ENCODE assay signal across 13 mouse cellular contexts in the genomic region with DNA sequence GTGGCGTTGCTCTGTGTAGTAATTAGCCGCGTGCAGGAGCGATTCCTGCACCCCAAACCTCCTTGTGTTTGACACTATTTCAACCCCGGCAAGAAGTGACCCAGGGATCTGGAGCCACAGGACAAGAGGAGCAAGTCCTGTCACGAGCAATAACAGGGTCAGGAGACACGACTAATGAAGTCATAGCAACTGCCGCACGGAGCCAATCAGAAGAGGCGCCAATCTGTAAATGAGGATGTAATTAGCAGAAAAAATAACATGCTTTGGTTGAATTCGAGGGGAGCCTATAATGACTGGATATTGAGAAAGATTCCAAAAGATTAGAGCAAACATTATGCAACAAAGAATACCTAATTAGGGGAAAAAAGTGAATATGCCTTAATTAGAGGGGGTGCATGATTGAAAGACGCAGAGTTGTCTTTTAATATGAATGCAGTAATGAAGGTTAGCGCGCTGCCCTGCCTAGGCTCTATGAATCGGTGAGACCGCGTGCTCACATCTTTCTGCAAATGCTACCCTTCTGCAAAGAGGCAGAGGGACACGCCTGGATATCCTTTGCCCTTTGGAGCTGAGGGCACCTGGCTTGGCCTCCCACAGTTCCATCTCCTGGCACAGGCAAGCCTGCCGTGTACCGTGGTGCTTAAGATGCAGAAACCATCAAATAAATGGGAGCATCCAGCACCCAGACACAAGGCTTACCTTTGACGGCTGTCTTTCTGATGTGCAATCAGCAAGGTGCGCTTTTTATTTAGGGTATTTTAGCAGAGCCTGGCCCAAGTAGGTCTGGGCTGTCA.
DNase-seq lines count a peak whose midpoint lies in the region; ATAC-seq and TF ChIP-seq lines count a peak whose summit lies in the region.
"Had no signal": no experiment of that assay in that cellular context is flagged by ENCODE, and none has a peak within 500 bp of the region (broad histone marks: within the 10 kb centered on the region; RNA-seq: fewer than 3 reads in every experiment).

No protein-coding gene starts in this region.

- no peaks in the 10 kb centered on the region for H3K27me3 ChIP-seq in kidney, adult 2 months (replicated peaks; ENCODE audit: control insufficient read depth, insufficient read depth, low read length)
- no peaks in the 10 kb centered on the region for H3K27me3 ChIP-seq in hindbrain, embryonic 16.5 days (replicated peaks; ENCODE audit: control insufficient read depth, insufficient read depth, low read length)
- no peaks in the 10 kb centered on the region for H3K27me3 ChIP-seq in cerebellum, adult 2 months (ENCODE audit: control insufficient read depth, insufficient read depth, low read length)

- no peak overlapping the region for H3K4me3 ChIP-seq in kidney, adult 2 months (ENCODE audit: insufficient read depth, low read depth, low read length)
- H3K4me3 ChIP-seq in hindbrain, embryonic 16.5 days (ENCODE audit: low read length), result no peak overlapping the region
- no peak overlapping the region for H3K4me3 ChIP-seq in cerebellum, adult 2 months (replicated peaks; ENCODE audit: insufficient read depth, low read depth, low read length)

- H3K4me1 ChIP-seq in kidney, adult 2 months (ENCODE audit: control insufficient read depth, insufficient read depth, low read length), result no peaks in the 10 kb centered on the region
- no peaks in the 10 kb centered on the region for H3K4me1 ChIP-seq in hindbrain, embryonic 16.5 days (ENCODE audit: control insufficient read depth, insufficient read depth, low read depth, low read length)
- H3K4me1 ChIP-seq in cerebellum, adult 2 months (ENCODE audit: control insufficient read depth, insufficient read depth, low read length), result no peaks in the 10 kb centered on the region

- peak; percentile 19 for DNase-seq in kidney, adult 2 months
- no peak for DNase-seq in kidney, postnatal 10 days
- peak; percentile 35 to 39 for DNase-seq in right cerebral cortex, postnatal 10 days (ENCODE audit: low spot score in 2 of 2)
- no peak for DNase-seq in right cerebral cortex, postnatal 14 days
- no peak for DNase-seq in cerebellum, postnatal 25 days
- DNase-seq in cerebellum, adult 2 months, result no peak
- no peak for DNase-seq in yolk sac, embryonic 10.5 days (ENCODE audit: low spot score)
- DNase-seq: adrenal gland, postnatal 25 days; cerebellum, adult 18-20 months; gastrocnemius, postnatal 14 days had no signal

- H3K9me3 ChIP-seq in hindbrain, embryonic 16.5 days (ENCODE audit: control insufficient read depth, low read length), result no peaks in the 10 kb centered on the region

- 75% methylated on average over 22 of the region's 22 CpGs for WGBS in kidney, adult 2 months
- WGBS in hindbrain, embryonic 16.5 days, result 57% methylated on average over 22 of the region's 22 CpGs
- WGBS in cerebellum, adult 2 months, result 69% methylated on average over 22 of the region's 22 CpGs

- H3K9ac ChIP-seq in hindbrain, embryonic 16.5 days (ENCODE audit: low read depth, low read length), result peak overlapping the region; percentile 18; the same call in 1 of the 2 replicates
- H3K9ac ChIP-seq: liver, embryonic 14.5 days had no signal

- H3K27ac ChIP-seq in kidney, adult 2 months (ENCODE audit: insufficient read depth, low read depth, low read length), result no peak overlapping the region
- H3K27ac ChIP-seq in hindbrain, embryonic 16.5 days (ENCODE audit: low read depth, low read length), result 0 out of 2 replicates have a peak overlapping the region, but pooled peaks have one; percentile 42
- no peak overlapping the region for H3K27ac ChIP-seq in cerebellum, adult 2 months (ENCODE audit: insufficient read depth, low read length)
- H3K27ac ChIP-seq: kidney, postnatal 0 days; liver, embryonic 14.5 days had no signal

- TF ChIP-seq POLR2A in kidney, adult 2 months (IDR thresholded peaks at IDR 0.05; ENCODE audit: low read depth, low read length), result no peak
- TF ChIP-seq POLR2A in cerebellum, adult 2 months (IDR thresholded peaks at IDR 0.05; ENCODE audit: borderline replicate concordance, insufficient read depth, low read length), result no peak

- H3K4me2 ChIP-seq in hindbrain, embryonic 16.5 days (ENCODE audit: low read length), result peak overlapping the region; percentile 35

- TF ChIP-seq CTCF in kidney, adult 2 months (conservative IDR thresholded peaks at IDR 0.05; ENCODE audit: insufficient read depth, insufficient read length, low read depth, low read length), result no peak
- TF ChIP-seq CTCF in cerebellum, adult 2 months (IDR thresholded peaks at IDR 0.05; ENCODE audit: borderline replicate concordance, insufficient read depth, low read depth, low read length), result no peak

- no peaks in the 10 kb centered on the region for H3K36me3 ChIP-seq in kidney, adult 2 months (ENCODE audit: control insufficient read depth, insufficient read depth, low read length)
- H3K36me3 ChIP-seq in hindbrain, embryonic 16.5 days (ENCODE audit: control insufficient read depth, insufficient read depth, low read length), result no peaks in the 10 kb centered on the region

- ATAC-seq in hindbrain, embryonic 16.5 days, result peak; percentile 32; the same call in 1 of the 2 replicates

Comparison
In these comparisons a context has a peak if more than half of its experiments do, and no peak if none do; other contexts are left out.
1. DNase-seq: peak in kidney, adult 2 months (single experiment) and right cerebral cortex, postnatal 10 days (2 of 2); none in kidney, postnatal 10 days (single experiment), right cerebral cortex, postnatal 14 days (single experiment), cerebellum, postnatal 25 days (0 of 2), cerebellum, adult 2 months (0 of 2) and yolk sac, embryonic 10.5 days (single experiment).